Mouse (Mus musculus) cortical plate, adult 2 months (tissue): ENCODE measurements around the gene Sept10. TPM values are rescaled to one million over a fixed set of nuclear protein-coding genes. Genes with fewer than 3 reads are reported as not detected.
A peak's percentile ranks its signal among the peaks of the same experiment; 100 is the strongest.
"Not testable (repeated sequence)": the region's sequence is repeated elsewhere in the genome, so short reads cannot be mapped to it uniquely, and the experiment has no call there.

Experiments
- H3K27ac ChIP-seq: fragments of 200-500 bp; 2 replicates; pipeline ENCODE4 v1.5.1; 2012; ENCODE audit warnings: low read length, control low read depth, inconsistent platforms; ENCODE audit not compliant: insufficient read depth
- H3K4me1 ChIP-seq: fragments of 200-500 bp; 2 replicates; pipeline ENCODE4 v1.6.1; 2011; ENCODE audit warnings: low read length; ENCODE audit not compliant: control insufficient read depth, insufficient read depth
- H3K4me3 ChIP-seq: fragments of 200-500 bp; 2 replicates; pipeline ENCODE4 v1.5.1; 2011; ENCODE audit warnings: mild to moderate bottlenecking, low read length, control low read depth; ENCODE audit not compliant: insufficient read depth
- CTCF ChIP-seq: fragments of 200-500 bp; IDR thresholded peaks from 2 replicates; pipeline ENCODE4 v1.5.1; 2011; ENCODE audit warnings: mild to moderate bottlenecking, control low read depth, low read length; ENCODE audit not compliant: insufficient read depth; ENCODE audit errors: extremely low read depth
- POLR2A ChIP-seq: fragments of 200-500 bp; IDR thresholded peaks from 2 replicates; pipeline ENCODE4 v1.6.1; 2011; ENCODE audit warnings: mild to moderate bottlenecking, low read length, control low read depth; ENCODE audit not compliant: insufficient read depth; ENCODE audit errors: extremely low read depth
- polyA plus RNA-seq: library from polyadenylated mRNA; depleted of rRNA; stranded (reverse); fragments of >200 nt; gene quantifications from 2 replicates; pipeline ENCODE4 v1.2.3, GENCODE M21; 2012; rRNA removed

Gene Sept10
- polyA plus RNA-seq, 1 experiment, result 7.7 TPM

DNA sequence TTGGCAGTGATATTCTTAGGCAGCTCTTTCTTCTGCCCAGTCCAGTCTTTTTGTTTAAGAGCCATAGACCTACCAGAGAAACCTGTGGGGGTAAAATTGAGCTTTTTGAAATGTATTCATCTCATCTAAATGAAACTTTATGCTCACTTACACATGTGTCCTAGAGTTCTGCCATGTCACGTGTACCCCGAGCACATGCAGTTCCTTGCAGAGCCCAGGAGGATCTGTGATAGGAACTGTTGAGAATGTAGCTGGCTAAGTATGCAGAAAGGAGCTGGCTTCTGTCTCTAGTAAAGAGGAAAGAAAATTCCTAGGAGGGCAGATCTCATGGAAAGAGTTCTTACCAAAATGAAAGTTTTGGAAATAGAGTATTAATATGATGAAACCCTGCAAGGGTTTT lies 106.0 kb downstream of the Sept10 start:
- Histone ChIP-seq H3K4me1 (peaks cover 4% of the 10 kb centered on the region), H3K27ac (no peak overlapping the region), H3K4me3 (no peak overlapping the region)
- no peak for TF ChIP-seq CTCF
- TF ChIP-seq POLR2A, result no peak

DNA sequence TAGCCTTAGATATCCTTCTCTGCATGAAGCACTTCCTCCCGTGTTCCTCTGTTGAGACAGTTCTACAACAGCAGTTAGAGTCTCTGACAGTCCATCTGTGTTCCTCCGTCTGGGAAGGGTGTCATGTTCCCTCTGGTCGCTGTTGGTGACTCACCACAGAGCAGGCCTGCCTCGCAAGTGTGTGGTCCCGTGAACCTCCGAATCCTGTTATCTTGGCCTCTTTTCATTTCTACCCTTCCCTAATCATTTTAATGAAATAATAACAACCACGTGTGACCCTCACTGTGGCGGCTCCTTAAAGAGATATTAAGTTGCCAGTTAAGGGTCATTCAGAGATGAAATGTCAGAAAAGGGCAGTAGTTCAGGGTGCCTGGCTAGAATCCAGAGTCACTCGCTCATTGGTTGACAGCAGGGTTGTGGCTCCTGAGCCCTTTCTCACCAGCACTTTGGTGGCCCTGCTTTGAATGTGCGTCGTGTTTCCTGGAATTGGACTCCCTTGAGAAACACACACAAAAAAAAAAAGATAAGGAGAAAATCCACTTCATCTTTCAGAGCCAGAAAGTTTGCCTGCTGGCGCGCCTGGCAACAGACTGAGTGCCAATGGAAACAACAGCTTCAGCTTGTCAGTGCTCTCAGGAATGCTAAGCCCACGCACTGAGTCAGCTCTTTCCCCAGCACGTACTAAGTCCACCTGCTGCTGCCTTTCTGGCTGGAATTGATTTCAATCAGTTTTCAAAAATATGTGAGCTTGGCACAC lies 106.9 kb downstream of the Sept10 start:
- Histone ChIP-seq H3K27ac (0 out of 2 replicates have a peak overlapping the region, but pooled peaks have one; percentile 17), H3K4me1 (peaks cover 4% of the 10 kb centered on the region), H3K4me3 (no peak overlapping the region)
- TF ChIP-seq CTCF, result no peak
- TF ChIP-seq POLR2A, result no peak

DNA sequence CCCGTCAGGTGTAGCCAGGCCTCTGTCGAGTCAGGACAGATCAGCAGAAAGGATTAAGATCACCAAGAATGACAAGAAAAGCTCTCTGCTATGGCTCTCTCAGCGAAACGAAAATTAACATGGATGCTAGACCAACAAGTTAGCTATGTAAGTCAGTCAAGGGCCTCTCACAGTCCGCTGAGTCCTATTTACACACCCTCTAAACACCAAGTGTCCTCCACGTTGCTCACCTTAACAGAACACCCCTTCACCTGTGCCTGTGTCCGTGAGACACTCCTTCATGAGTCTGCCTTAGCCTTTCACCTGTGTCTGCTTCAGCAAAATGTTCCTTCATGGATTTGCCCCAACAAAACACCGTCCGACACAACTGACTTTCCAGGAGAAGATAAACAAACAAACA lies 108.3 kb downstream of the Sept10 start:
- Histone ChIP-seq H3K4me3 (no peak overlapping the region), H3K27ac (no peak overlapping the region), H3K4me1 (peaks cover 4% of the 10 kb centered on the region; the same call in 1 of the 2 replicates)
- TF ChIP-seq POLR2A (no peak), CTCF (no peak)

DNA sequence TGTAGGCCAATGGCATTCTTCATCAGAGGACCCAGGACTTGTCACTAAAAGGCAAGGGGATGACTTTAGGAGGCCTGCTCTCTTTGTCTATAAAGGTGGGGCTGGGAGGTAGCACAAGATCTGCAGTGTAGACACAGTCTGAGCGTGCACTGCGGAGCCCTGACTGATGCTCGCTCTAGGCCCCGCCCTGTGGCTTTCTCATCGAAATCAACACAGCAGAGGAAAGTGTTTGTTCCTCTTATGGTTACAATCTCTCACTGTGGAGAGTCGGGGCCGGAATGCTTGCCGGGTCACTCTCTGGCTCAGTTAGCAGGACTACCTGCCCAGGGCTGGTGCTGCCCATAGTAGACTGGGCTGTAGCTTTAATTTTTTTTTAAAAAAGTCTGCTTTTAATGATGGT lies 108.9 kb downstream of the Sept10 start:
- TF ChIP-seq CTCF, result no peak
- no peak for TF ChIP-seq POLR2A

DNA sequence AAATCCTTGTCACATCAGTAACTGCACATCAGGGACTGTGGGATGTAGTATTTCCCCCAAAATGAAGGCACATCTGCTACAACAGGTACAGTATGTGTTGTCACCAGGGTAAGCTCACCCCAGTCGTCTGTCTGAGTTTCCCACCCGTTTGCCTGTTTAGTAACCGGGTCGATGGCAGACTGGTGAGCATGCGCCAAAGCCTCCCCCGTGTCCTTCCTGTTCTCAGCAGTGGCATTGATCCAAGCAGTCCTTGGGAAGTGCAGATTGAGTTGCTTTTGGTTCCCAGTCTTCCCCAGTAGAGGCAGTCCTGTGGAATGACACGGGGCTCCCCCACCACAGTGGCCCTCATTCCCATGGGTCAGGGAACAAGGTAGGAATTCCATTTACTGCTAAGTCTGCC lies 111.3 kb downstream of the Sept10 start:
- no peak for TF ChIP-seq POLR2A
- TF ChIP-seq CTCF, result no peak
- no peak overlapping the region for H3K27ac ChIP-seq
- peaks cover 1% of the 10 kb centered on the region; the same call in 1 of the 2 replicates for H3K4me1 ChIP-seq
- H3K4me3 ChIP-seq, result no peak overlapping the region

More for the DNA sequence above, 108.9 kb downstream of the Sept10 start:
- Histone ChIP-seq H3K4me1 (peaks cover 4% of the 10 kb centered on the region; the same call in 1 of the 2 replicates), H3K4me3 (no peak overlapping the region), H3K27ac (no peak overlapping the region)

DNA sequence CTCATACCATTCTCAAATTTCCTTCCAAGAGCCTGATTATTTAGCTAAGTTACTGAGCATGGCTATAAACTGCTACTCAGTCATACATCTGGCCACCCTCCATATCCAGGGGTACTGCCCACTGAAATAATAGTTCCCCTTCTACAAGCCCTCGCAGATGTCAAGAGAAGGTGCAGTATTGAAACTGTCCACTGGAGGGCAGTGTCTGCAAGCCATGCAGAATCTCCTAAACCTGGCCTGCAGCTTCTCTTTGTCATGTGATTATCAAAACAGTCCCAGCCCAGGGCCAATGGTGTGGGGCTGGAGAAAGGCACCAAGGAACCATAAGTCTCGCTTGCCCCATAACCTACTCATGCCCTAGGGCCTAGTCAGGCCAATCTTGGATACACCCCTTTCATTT lies 112.6 kb downstream of the Sept10 start:
- Histone ChIP-seq H3K4me1 (no peaks in the 10 kb centered on the region), H3K4me3 (no peak overlapping the region), H3K27ac (no peak overlapping the region)
- TF ChIP-seq CTCF (peak; percentile 91), POLR2A (no peak)

DNA sequence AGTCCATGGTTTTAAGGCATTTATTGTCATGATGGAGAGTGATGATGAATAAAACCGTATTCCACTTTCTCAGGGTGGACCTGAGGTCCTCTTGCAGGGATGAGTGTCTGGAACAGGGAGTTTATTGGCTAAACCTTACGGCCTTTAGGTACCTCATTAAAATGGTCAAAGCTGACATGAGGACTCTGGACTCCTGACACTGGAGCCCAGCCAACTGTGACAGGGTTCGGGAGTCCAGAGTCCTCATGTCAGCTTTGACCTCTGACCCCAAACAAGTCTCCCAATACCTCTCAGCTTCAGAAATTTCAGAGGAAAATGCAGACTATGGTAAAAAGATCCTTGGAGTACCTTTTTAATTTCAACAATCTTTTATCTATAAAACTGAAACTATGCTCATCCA lies 115.0 kb downstream of the Sept10 start:
- no peak for TF ChIP-seq CTCF
- TF ChIP-seq POLR2A, result no peak
- Histone ChIP-seq H3K4me3 (no peak overlapping the region), H3K27ac (no peak overlapping the region)

DNA sequence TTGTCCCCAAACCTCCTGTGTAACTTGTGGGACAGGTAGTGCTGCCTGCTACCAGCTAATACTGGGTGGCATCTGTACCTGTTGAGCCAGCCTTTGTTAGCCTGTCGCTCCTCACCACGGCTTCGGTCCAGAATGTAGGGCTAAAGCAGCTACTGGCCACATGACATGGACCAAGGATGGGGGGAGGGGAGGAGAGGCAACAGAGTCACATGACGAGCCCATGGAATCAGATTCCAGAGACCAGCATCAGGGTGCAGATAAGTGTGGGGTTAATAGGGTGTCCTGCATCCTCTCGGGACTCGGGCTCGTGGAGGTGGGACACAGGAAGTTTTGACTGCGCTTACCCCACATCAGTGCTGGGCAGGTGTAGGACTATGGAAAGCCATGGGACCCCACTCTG lies 115.8 kb downstream of the Sept10 start:
- Histone ChIP-seq H3K4me3 (no peak overlapping the region), H3K27ac (no peak overlapping the region), H3K4me1 (no peaks in the 10 kb centered on the region)
- no peak for TF ChIP-seq CTCF
- no peak for TF ChIP-seq POLR2A

More for the DNA sequence above, 115.0 kb downstream of the Sept10 start:
- no peaks in the 10 kb centered on the region for H3K4me1 ChIP-seq

DNA sequence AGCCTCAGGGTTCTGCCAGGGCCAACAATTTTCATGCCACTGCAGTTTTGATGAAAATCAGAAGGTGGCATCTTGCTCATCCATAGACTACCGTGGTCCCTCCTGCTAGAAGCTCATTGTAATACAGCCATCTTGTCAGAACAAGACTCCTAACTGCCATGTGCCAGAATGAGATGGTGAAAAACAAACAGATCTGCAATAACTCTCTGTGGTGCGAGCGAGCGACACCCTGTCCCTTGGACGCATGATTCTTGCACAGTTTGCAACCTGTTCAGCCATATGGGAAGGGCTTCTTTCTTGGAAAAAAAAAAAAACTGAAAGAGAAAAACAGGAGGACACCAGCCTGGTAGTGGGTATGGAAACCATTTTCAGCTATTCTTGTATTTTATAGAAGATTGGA lies 117.0 kb downstream of the Sept10 start:
- no peak overlapping the region for H3K27ac ChIP-seq
- TF ChIP-seq POLR2A (no peak), CTCF (no peak)
- H3K4me3 ChIP-seq, result no peak overlapping the region
- no peaks in the 10 kb centered on the region for H3K4me1 ChIP-seq

DNA sequence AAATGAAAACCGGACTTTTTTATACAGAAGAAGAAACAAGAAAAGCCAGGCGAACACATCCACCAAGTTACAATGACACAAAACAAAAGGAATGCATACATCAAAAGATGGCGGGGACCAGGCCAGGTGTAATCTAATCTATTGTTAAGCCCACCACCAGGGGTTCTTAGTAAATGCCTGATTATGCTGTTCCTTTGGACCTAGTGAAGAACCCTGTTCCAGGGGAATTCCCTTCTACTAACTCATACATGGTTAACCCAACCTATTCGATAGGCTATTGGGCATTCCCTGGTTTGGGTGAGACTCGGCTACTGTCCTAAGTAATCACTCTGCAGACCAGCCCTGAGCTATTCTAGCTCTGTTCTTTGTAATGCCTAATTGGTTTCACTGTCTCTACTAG lies 118.6 kb downstream of the Sept10 start:
- H3K4me3 ChIP-seq, H3K4me1 ChIP-seq, H3K27ac ChIP-seq: not testable (repeated sequence)

DNA sequence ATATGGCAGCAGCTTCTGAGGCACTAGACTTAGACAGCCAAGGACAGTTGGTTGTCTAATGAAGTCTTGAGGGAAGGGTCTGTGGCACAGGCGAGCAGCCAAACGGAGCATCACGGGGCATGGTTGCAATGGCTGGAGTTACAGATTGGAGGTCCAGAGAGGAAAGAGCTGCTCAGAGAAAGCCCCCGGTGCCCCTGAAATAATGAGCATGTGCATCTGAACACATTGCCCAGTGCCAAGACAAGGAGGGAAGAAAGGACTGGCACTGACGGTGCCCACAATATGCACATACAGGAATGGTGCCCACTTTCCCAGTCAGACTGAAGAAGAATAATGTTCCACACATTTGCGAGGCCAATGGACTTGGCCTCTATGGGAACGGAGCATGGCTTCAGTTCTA lies 129.7 kb downstream of the Sept10 start:
- Histone ChIP-seq H3K4me1 (peaks cover 11% of the 10 kb centered on the region), H3K27ac (no peak overlapping the region), H3K4me3 (no peak overlapping the region)
- TF ChIP-seq POLR2A, result no peak

Other genes with a start within 250 kb of the Sept10 start
- gene Sowahc, start 106 bp upstream of the Sept10 start, polyA plus RNA-seq, result 4.4 and 5.0 TPM in 2 replicates
- gene P4ha1, start 101.4 kb upstream of the Sept10 start, polyA plus RNA-seq, result 27.9 and 31.3 TPM in 2 replicates
- 15.8 and 18.4 TPM in 2 replicates for gene Gm10273, start 173.8 kb upstream of the Sept10 start, polyA plus RNA-seq
- gene Pla2g12b, start 181.8 kb upstream of the Sept10 start, polyA plus RNA-seq, result not detected in 2 replicates
- gene Oit3, start 219.9 kb upstream of the Sept10 start, polyA plus RNA-seq, result 0.10 and 0.13 TPM in 2 replicates